Mouse (Mus musculus): ENCODE measurements around the gene Gm49378. TPM values are rescaled to one million over a fixed set of nuclear protein-coding genes. Genes with fewer than 3 reads are reported as not detected.

Gene Gm49378
- polyA plus RNA-seq, 1 experiment from 2014 or later = 4.0 TPM

- 91% methylated on average over 2 of the region's 2 CpGs for WGBS
- Histone ChIP-seq H3K27ac (ENCODE audit: low read depth, low read length) (no peak overlapping the region), H3K4me2 (replicated peaks; ENCODE audit: low read depth, low read length) (no peak overlapping the region), H3K4me3 (ENCODE audit: low read depth, low read length) (no peak overlapping the region), H3K27me3 (ENCODE audit: control insufficient read depth, insufficient read depth, low read length) (no peaks in the 10 kb centered on the region), H3K4me1 (replicated peaks; ENCODE audit: control insufficient read depth, insufficient read depth, low read length) (no peaks in the 10 kb centered on the region), H3K36me3 (ENCODE audit: control insufficient read depth, insufficient read depth, low read length) (no peaks in the 10 kb centered on the region), H3K9ac (ENCODE audit: low read depth, low read length) (no peak overlapping the region), H3K9me3 (ENCODE audit: control insufficient read depth, low read length) (no peaks in the 10 kb centered on the region)
- ATAC-seq (ENCODE audit: low FRiP score) (no peak), DNase-seq (ENCODE audit: low spot score) (no peak)
Measured at GRCm38 (mm10) chr14:55616844-55617243, 20.9 kb downstream of the Gm49378 start.

GRCm38 (mm10) chr14:55615876-55616275 is 21.8 kb downstream of the Gm49378 start:
- Histone ChIP-seq H3K36me3 (ENCODE audit: control insufficient read depth, insufficient read depth, low read length) (no peaks in the 10 kb centered on the region), H3K4me3 (ENCODE audit: low read depth, low read length) (no peak overlapping the region), H3K4me2 (replicated peaks; ENCODE audit: low read depth, low read length) (no peak overlapping the region), H3K4me1 (replicated peaks; ENCODE audit: control insufficient read depth, insufficient read depth, low read length) (no peaks in the 10 kb centered on the region), H3K27me3 (ENCODE audit: control insufficient read depth, insufficient read depth, low read length) (no peaks in the 10 kb centered on the region), H3K27ac (ENCODE audit: low read depth, low read length) (no peak overlapping the region), H3K9ac (ENCODE audit: low read depth, low read length) (no peak overlapping the region), H3K9me3 (ENCODE audit: control insufficient read depth, low read length) (no peaks in the 10 kb centered on the region)
- no peak for ATAC-seq (ENCODE audit: low FRiP score)
- no peak for DNase-seq (ENCODE audit: low spot score)
- 40% methylated on average over 2 of the region's 2 CpGs for WGBS

- Histone ChIP-seq H3K36me3 (ENCODE audit: control insufficient read depth, insufficient read depth, low read length) (no peaks in the 10 kb centered on the region), H3K9me3 (ENCODE audit: control insufficient read depth, low read length) (no peaks in the 10 kb centered on the region), H3K9ac (ENCODE audit: low read depth, low read length) (no peak overlapping the region), H3K4me1 (replicated peaks; ENCODE audit: control insufficient read depth, insufficient read depth, low read length) (no peaks in the 10 kb centered on the region), H3K4me3 (ENCODE audit: low read depth, low read length) (no peak overlapping the region), H3K27me3 (ENCODE audit: control insufficient read depth, insufficient read depth, low read length) (no peaks in the 10 kb centered on the region), H3K4me2 (replicated peaks; ENCODE audit: low read depth, low read length) (no peak overlapping the region), H3K27ac (ENCODE audit: low read depth, low read length) (no peak overlapping the region)
- WGBS = 83% methylated on average over 7 of the region's 7 CpGs
- no peak for ATAC-seq (ENCODE audit: low FRiP score)
- DNase-seq (ENCODE audit: low spot score) = no peak
Measured at GRCm38 (mm10) chr14:55614565-55615178, 23.0 kb downstream of the Gm49378 start.

DNA sequence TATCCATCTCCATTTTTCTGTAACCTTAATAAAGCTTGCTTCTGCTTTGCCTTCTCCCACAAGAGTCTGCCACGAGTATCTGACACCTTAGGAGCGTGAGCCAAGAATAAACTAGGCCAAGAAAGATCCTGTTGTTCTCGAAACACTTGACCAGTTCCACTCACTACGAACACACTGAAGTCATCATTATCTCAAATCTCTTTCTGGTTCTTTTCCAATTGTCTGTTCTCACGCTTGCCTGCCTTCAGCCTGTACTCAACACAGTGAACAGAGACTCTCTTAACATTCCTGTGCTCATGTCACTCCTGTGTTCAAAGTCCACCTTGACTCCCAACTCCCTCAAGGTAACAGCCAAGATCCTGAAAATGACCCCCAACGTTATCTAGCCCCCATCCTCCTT is 24.3 kb downstream of the Gm49378 start:
- Histone ChIP-seq H3K4me3 (ENCODE audit: low read depth, low read length) (no peak overlapping the region), H3K9me3 (ENCODE audit: control insufficient read depth, low read length) (no peaks in the 10 kb centered on the region), H3K27me3 (ENCODE audit: control insufficient read depth, insufficient read depth, low read length) (no peaks in the 10 kb centered on the region), H3K4me1 (replicated peaks; ENCODE audit: control insufficient read depth, insufficient read depth, low read length) (no peaks in the 10 kb centered on the region), H3K4me2 (replicated peaks; ENCODE audit: low read depth, low read length) (no peak overlapping the region), H3K36me3 (ENCODE audit: control insufficient read depth, insufficient read depth, low read length) (no peaks in the 10 kb centered on the region), H3K27ac (ENCODE audit: low read depth, low read length) (no peak overlapping the region), H3K9ac (ENCODE audit: low read depth, low read length) (no peak overlapping the region)
- DNase-seq (ENCODE audit: low spot score) = no peak
- no peak for ATAC-seq (ENCODE audit: low FRiP score)
- WGBS = 71% methylated on average over 6 of the region's 6 CpGs

DNA sequence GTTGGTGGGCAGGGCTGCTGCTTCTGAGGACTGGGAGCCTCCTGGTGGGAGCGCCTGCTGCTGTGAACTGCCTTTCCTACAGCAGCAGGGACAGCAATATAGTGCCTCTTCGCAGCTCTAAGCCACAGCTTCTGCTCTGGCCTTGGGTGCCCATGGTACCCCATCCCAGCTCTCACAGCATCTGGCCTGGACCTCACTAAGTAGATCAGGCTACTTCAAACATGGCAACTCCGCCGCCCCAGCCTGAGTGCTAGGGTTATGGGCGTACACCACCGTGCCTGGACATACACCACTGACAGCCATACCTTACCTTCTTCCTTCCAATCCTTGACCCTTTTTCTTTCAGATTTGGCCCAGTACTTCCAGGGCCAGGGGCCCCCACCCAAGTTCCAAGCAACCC is 29.4 kb downstream of the Gm49378 start:
- Histone ChIP-seq H3K4me1 (replicated peaks; ENCODE audit: control insufficient read depth, insufficient read depth, low read length) (no peaks in the 10 kb centered on the region), H3K36me3 (ENCODE audit: control insufficient read depth, insufficient read depth, low read length) (0 out of 2 replicates have a peak, but pooled peaks cover 3% of the 10 kb centered on the region), H3K9me3 (ENCODE audit: control insufficient read depth, low read length) (no peaks in the 10 kb centered on the region), H3K27ac (ENCODE audit: low read depth, low read length) (no peak overlapping the region), H3K4me2 (replicated peaks; ENCODE audit: low read depth, low read length) (no peak overlapping the region), H3K4me3 (ENCODE audit: low read depth, low read length) (no peak overlapping the region), H3K27me3 (ENCODE audit: control insufficient read depth, insufficient read depth, low read length) (no peaks in the 10 kb centered on the region), H3K9ac (ENCODE audit: low read depth, low read length) (no peak overlapping the region)
- no peak for DNase-seq (ENCODE audit: low spot score)
- no peak for ATAC-seq (ENCODE audit: low FRiP score)
- WGBS = 94% methylated on average over 6 of the region's 6 CpGs

DNA sequence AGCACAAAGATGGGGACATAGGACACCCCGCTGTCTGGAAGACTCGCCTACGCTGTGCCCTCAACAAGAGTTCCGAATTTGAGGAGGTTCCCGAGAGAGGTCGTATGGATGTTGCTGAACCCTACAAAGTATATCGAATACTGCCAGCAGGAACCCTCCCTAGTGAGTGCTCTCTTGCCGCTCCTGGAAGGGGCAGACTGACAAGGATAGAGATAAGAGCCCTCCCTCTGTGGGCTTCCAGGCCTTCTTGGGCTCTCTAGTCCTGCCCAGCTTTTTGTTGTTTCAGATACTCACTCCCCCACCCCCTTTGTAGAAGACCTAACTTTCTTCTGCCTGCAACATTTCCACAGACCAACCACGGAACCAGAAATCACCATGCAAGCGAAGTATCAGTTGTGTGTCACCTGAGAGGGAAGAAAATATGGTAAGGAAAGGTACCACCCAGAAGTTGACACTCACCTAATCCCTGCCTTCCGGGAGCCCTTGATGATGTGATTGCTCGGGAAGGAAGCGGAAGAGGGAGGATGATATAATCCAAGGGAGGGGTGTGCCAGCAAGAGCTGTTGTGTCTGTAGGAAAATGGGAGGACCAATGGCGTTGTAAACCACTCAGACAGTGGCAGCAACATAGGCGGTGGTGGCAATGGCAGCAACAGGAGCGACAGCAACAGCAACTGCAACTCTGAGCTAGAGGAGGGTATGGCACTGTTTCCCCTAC is 31.8 kb downstream of the Gm49378 start:
- Histone ChIP-seq H3K27me3 (ENCODE audit: control insufficient read depth, insufficient read depth, low read length) (no peaks in the 10 kb centered on the region), H3K4me1 (replicated peaks; ENCODE audit: control insufficient read depth, insufficient read depth, low read length) (no peaks in the 10 kb centered on the region), H3K9me3 (ENCODE audit: control insufficient read depth, low read length) (no peaks in the 10 kb centered on the region), H3K4me3 (ENCODE audit: low read depth, low read length) (no peak overlapping the region), H3K36me3 (ENCODE audit: control insufficient read depth, insufficient read depth, low read length) (0 out of 2 replicates have a peak, but pooled peaks cover 3% of the 10 kb centered on the region), H3K27ac (ENCODE audit: low read depth, low read length) (no peak overlapping the region), H3K4me2 (replicated peaks; ENCODE audit: low read depth, low read length) (no peak overlapping the region), H3K9ac (ENCODE audit: low read depth, low read length) (no peak overlapping the region)
- ATAC-seq (ENCODE audit: low FRiP score) = no peak
- DNase-seq (ENCODE audit: low spot score) = no peak
- 96% methylated on average over 16 of the region's 16 CpGs for WGBS

DNA sequence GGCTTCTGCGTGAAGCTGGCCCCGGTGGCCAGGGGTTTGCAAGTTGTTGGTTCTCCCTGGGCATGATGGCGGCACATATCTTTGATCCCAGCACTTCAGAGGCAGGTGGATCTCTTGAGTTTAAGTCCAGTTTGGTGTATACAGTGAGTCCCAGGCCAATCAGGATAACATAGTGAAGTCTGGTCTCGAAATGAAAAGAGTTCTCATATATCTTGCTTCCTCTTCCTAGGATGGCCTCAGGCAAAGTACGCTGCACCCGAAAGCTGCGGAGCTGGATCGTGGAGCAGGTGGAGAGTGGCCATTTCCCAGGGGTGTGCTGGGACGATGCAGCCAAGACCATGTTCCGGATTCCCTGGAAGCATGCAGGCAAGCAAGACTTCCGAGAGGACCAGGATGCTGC is 32.9 kb downstream of the Gm49378 start:
- no peaks in the 10 kb centered on the region for H3K4me1 ChIP-seq (replicated peaks; ENCODE audit: control insufficient read depth, insufficient read depth, low read length)
- DNase-seq (ENCODE audit: low spot score) (no peak), ATAC-seq (ENCODE audit: low FRiP score) (no peak)
- H3K27me3 ChIP-seq (ENCODE audit: control insufficient read depth, insufficient read depth, low read length) = no peaks in the 10 kb centered on the region
- H3K4me2 ChIP-seq (replicated peaks; ENCODE audit: low read depth, low read length) = no peak overlapping the region
- 0 out of 2 replicates have a peak, but pooled peaks cover 3% of the 10 kb centered on the region for H3K36me3 ChIP-seq (ENCODE audit: control insufficient read depth, insufficient read depth, low read length)
- 97% methylated on average over 11 of the region's 11 CpGs for WGBS
- H3K9me3 ChIP-seq (ENCODE audit: control insufficient read depth, low read length) = no peaks in the 10 kb centered on the region
- no peak overlapping the region for H3K4me3 ChIP-seq (ENCODE audit: low read depth, low read length)
- no peak overlapping the region for H3K27ac ChIP-seq (ENCODE audit: low read depth, low read length)
- no peak overlapping the region for H3K9ac ChIP-seq (ENCODE audit: low read depth, low read length)

- no peak overlapping the region for H3K4me3 ChIP-seq (ENCODE audit: low read depth, low read length)
Measured at GRCm38 (mm10) chr14:55603633-55604576, 33.8 kb downstream of the Gm49378 start.

More at GRCm38 (mm10) chr14:55603633-55604576, 33.8 kb downstream of the Gm49378 start:
- ATAC-seq (ENCODE audit: low FRiP score) (peak; percentile 82), DNase-seq (ENCODE audit: low spot score) (peak; percentile 77)
- Histone ChIP-seq H3K9ac (ENCODE audit: low read depth, low read length) (peak overlapping the region; percentile 31; the same call in 1 of the 2 replicates), H3K27me3 (ENCODE audit: control insufficient read depth, insufficient read depth, low read length) (no peaks in the 10 kb centered on the region), H3K4me2 (replicated peaks; ENCODE audit: low read depth, low read length) (no peak overlapping the region; the same call in 1 of the 2 replicates), H3K4me1 (replicated peaks; ENCODE audit: control insufficient read depth, insufficient read depth, low read length) (no peaks in the 10 kb centered on the region), H3K36me3 (ENCODE audit: control insufficient read depth, insufficient read depth, low read length) (0 out of 2 replicates have a peak, but pooled peaks cover 5% of the 10 kb centered on the region), H3K9me3 (ENCODE audit: control insufficient read depth, low read length) (no peaks in the 10 kb centered on the region), H3K27ac (ENCODE audit: low read depth, low read length) (no peak overlapping the region)
- 19% methylated on average over 19 of the region's 19 CpGs for WGBS

All from hindbrain, embryonic 11.5 days (tissue).